Mouse (Mus musculus) lung, postnatal 10 days (tissue): ENCODE results near the gene Ssxb3.
"Not testable (repeated sequence)": the region's sequence is repeated elsewhere in the genome, so short reads cannot be mapped to it uniquely, and the experiment has no call there.

Experiments
- DNase-seq: peaks from one replicate; pipeline ENCODE4 v3.0.0; 2021

Gene Ssxb3

GRCm38 (mm10) chrX:8591716-8592115 is at the start of gene Ssxb3:
TSS of gene Ssxb3 (minus strand) at chrX:8591816.
- not testable (repeated sequence) for DNase-seq

- DNase-seq = not testable (repeated sequence)
Observed at GRCm38 (mm10) chrX:8548155-8548554, 43.5 kb downstream of the Ssxb3 start, which contains the start of gene Ssxb6. TSS of gene Ssxb6 (minus strand) at chrX:8548255.
